Mouse (Mus musculus) megakaryocyte-erythroid progenitor cell, adult 5-6 weeks (primary cell): ENCODE measurements around the gene Nol10. TPM values are rescaled to one million over a fixed set of nuclear protein-coding genes. Genes with fewer than 3 reads are reported as not detected.

Source experiments
- ATAC-seq: replicated peaks from 2 replicates; pipeline ENCODE4 v1.8.0; 2016; ENCODE audit warnings: mild to moderate bottlenecking, inconsistent platforms; ENCODE audit not compliant: severe bottlenecking, poor library complexity, low FRiP score, low TSS enrichment
- total RNA-seq, 2 experiments: library from RNA; stranded (forward) in 1 of 2; stranded (reverse) in 1 of 2; fragments of 200-1000, 215-1000 nt in 1 of 2; fragments of >200 nt in 1 of 2; fragmentation: Nextera tagmentation in 1 of 2; gene quantifications; 2 replicates each; pipeline ENCODE4 v1.2.3; 2014 to 2017

Gene Nol10
- total RNA-seq, 2 experiments from 2014 or later, result 22.6 to 45.9 TPM

- no peak for ATAC-seq
Observed at GRCm38 (mm10) chr12:17397150-17397549, 48.9 kb downstream of the Nol10 start.

GRCm38 (mm10) chr12:17401419-17401818 lies 53.2 kb downstream of the Nol10 start:
- no peak for ATAC-seq

- ATAC-seq, result no peak
Observed at GRCm38 (mm10) chr12:17402116-17402515, 53.9 kb downstream of the Nol10 start.

GRCm38 (mm10) chr12:17403998-17404397 lies 55.7 kb downstream of the Nol10 start:
- ATAC-seq, result no peak

- ATAC-seq, result no peak
Observed at GRCm38 (mm10) chr12:17406825-17407224, 58.6 kb downstream of the Nol10 start.

GRCm38 (mm10) chr12:17408312-17408711 lies 60.1 kb downstream of the Nol10 start:
- ATAC-seq, result no peak

GRCm38 (mm10) chr12:17411242-17411641 lies 63.0 kb downstream of the Nol10 start:
- ATAC-seq, result no peak

- no peak for ATAC-seq
Observed at GRCm38 (mm10) chr12:17411797-17412526, 63.7 kb downstream of the Nol10 start.

GRCm38 (mm10) chr12:17414734-17415133 lies 66.5 kb downstream of the Nol10 start:
- ATAC-seq, result no peak

GRCm38 (mm10) chr12:17420168-17420810 lies 72.0 kb downstream of the Nol10 start:
- no peak for ATAC-seq

- no peak for ATAC-seq
Observed at GRCm38 (mm10) chr12:17425254-17426169, 77.3 kb downstream of the Nol10 start.

- no peak for ATAC-seq
Observed at GRCm38 (mm10) chr12:17426735-17427134, 78.5 kb downstream of the Nol10 start.

- no peak for ATAC-seq
Observed at GRCm38 (mm10) chr12:17430578-17430977, 82.3 kb downstream of the Nol10 start.

GRCm38 (mm10) chr12:17431166-17431565 lies 82.9 kb downstream of the Nol10 start:
- no peak for ATAC-seq

GRCm38 (mm10) chr12:17431812-17432332 lies 83.6 kb downstream of the Nol10 start:
- no peak for ATAC-seq

- ATAC-seq, result no peak
Observed at GRCm38 (mm10) chr12:17433712-17434111, 85.5 kb downstream of the Nol10 start.

GRCm38 (mm10) chr12:17436471-17436870 lies 88.2 kb downstream of the Nol10 start:
- no peak for ATAC-seq

- no peak for ATAC-seq
Observed at GRCm38 (mm10) chr12:17440251-17440651, 92.0 kb downstream of the Nol10 start.

GRCm38 (mm10) chr12:17441495-17441894 lies 93.2 kb downstream of the Nol10 start:
- ATAC-seq, result no peak

GRCm38 (mm10) chr12:17444406-17444805 lies 96.1 kb downstream of the Nol10 start:
- ATAC-seq, result no peak
